Mouse (Mus musculus) olfactory bulb, adult 2 months (tissue): ENCODE results near the gene Mcub.

Experiments
- CTCF ChIP-seq: fragments of 200-500 bp; IDR thresholded peaks from 2 replicates; pipeline ENCODE4 v1.5.1; 2012; ENCODE audit warnings: low read depth, mild to moderate bottlenecking, low read length, moderate library complexity; ENCODE audit not compliant: insufficient read depth
- POLR2A ChIP-seq: fragments of 200-500 bp; IDR thresholded peaks from 2 replicates; pipeline ENCODE4 v1.6.1; 2012; ENCODE audit warnings: mild to moderate bottlenecking, low read depth, low read length, moderate library complexity; ENCODE audit not compliant: insufficient read depth

DNA sequence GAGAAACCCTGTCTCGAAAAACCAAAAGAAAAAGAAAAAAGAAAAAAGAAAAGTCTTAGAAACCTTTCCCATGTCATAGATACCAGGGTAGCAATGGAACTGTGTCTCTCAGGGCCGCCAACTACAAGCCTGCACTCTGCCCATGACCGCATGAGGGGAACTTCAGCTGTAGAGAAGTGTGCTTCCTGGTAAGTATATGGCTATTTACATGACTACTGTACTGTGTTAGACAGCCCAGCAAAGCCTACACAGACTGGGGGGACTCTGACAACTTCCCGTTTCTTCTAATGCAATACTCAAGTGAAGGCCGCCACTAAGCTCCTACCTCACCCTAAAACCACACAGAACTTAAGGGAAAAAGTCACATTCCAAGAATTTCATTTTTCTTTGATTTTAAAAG, 14.8 kb upstream of the Mcub start:
- TF ChIP-seq POLR2A, result no peak
- no peak for TF ChIP-seq CTCF
